Mouse (Mus musculus): Measurements from ENCODE around the gene Sdccag8. TPM values are rescaled to one million over a fixed set of nuclear protein-coding genes. Genes with fewer than 3 reads are reported as not detected.
A peak's percentile ranks its signal among the peaks of the same experiment; 100 is the strongest.

Gene Sdccag8
- total RNA-seq, 1 experiment from 2014 or later, result 49.2 TPM

- ATAC-seq (ENCODE audit: extremely low read depth, insufficient number of reproducible peaks, low FRiP score, poor library complexity, severe bottlenecking), result peak; percentile 19; the same call in 1 of the 2 replicates
Measured at GRCm38 (mm10) chr1:177065732-177066131, 251.3 kb downstream of the Sdccag8 start.

- no peak for ATAC-seq (ENCODE audit: extremely low read depth, insufficient number of reproducible peaks, low FRiP score, poor library complexity, severe bottlenecking)
Measured at GRCm38 (mm10) chr1:177067123-177067646, 252.7 kb downstream of the Sdccag8 start.

GRCm38 (mm10) chr1:177069161-177069560 is 254.7 kb downstream of the Sdccag8 start:
- no peak for ATAC-seq (ENCODE audit: extremely low read depth, insufficient number of reproducible peaks, low FRiP score, poor library complexity, severe bottlenecking)

Other genes starting within 250 kb of the Sdccag8 start
- 97.6 and 113 TPM in 2 replicates for gene Cep170, start 593 bp upstream of the Sdccag8 start, total RNA-seq (2017)

All from neutrophil, adult 5-6 weeks (primary cell).